Mouse (Mus musculus) MEL (cell line): ENCODE data around the gene Col4a1. TPM values are rescaled to one million over a fixed set of nuclear protein-coding genes. Genes with fewer than 3 reads are reported as not detected.

Source experiments
- DNase-seq: peaks from one replicate; pipeline ENCODE4 v3.0.0; 2011; ENCODE audit warnings: low read depth, low spot score
- H3K27ac ChIP-seq: 2 replicates; pipeline ENCODE4 v1.5.1; 2012; ENCODE audit warnings: low read depth, mild to moderate bottlenecking, control low read depth, low read length, moderate library complexity; ENCODE audit not compliant: control insufficient read depth
- H3K27me3 ChIP-seq, 2 experiments: fragments of 150-350 bp in 1 of 2; sonication (generic) in 1 of 2; 2 replicates each; pipeline ENCODE4 v1.6.1; 2012; ENCODE audit warnings: low read length in 2 of 2, mild to moderate bottlenecking in 2 of 2, improper control_type of control experiment in 1 of 2, moderate library complexity in 1 of 2; ENCODE audit not compliant: insufficient read depth in 2 of 2, control insufficient read depth in 1 of 2
- H3K36me3 ChIP-seq, 2 experiments: 2 replicates each; pipeline ENCODE4 v1.6.1; 2012 to 2014; ENCODE audit warnings: low read length in 2 of 2, improper control_type of control experiment in 1 of 2, inconsistent platforms in 1 of 2, mild to moderate bottlenecking in 1 of 2; ENCODE audit not compliant: insufficient read depth in 2 of 2, control insufficient read depth in 1 of 2
- H3K4me1 ChIP-seq, 2 experiments: fragments of 150-350 bp in 1 of 2; sonication (generic) in 1 of 2; 2 replicates each; pipeline ENCODE4 v1.6.1; 2012; ENCODE audit warnings: low read length in 2 of 2, improper control_type of control experiment in 1 of 2, mild to moderate bottlenecking in 1 of 2; ENCODE audit not compliant: insufficient read depth in 2 of 2, control insufficient read depth in 1 of 2
- H3K4me3 ChIP-seq, 2 experiments: fragments of 150-350 bp in 1 of 2; sonication (generic) in 1 of 2; 2 replicates each; pipeline ENCODE4 v1.5.1; 2012; ENCODE audit warnings: low read depth in 2 of 2, low read length in 2 of 2, mild to moderate bottlenecking in 2 of 2, moderate library complexity in 2 of 2, control low read depth in 1 of 2, improper control_type of control experiment in 1 of 2; ENCODE audit not compliant: control insufficient read depth in 1 of 2, insufficient read depth in 1 of 2
- H3K79me2 ChIP-seq: 2 replicates; pipeline ENCODE4 v1.6.1; 2012; ENCODE audit warnings: mild to moderate bottlenecking, low read length, moderate library complexity; ENCODE audit not compliant: control insufficient read depth, poor library complexity, insufficient read depth
- H3K9ac ChIP-seq: 2 replicates; pipeline ENCODE4 v1.6.1; 2012; ENCODE audit warnings: low read depth, mild to moderate bottlenecking, control low read depth, low read length, moderate library complexity; ENCODE audit not compliant: control insufficient read depth, poor library complexity, severe bottlenecking
- H3K9me3 ChIP-seq: fragments of 150-350 bp; sonication (generic); replicated peaks from 2 replicates; pipeline ENCODE4 v1.6.1; 2012; ENCODE audit warnings: mild to moderate bottlenecking, low read length, improper control_type of control experiment, moderate library complexity; ENCODE audit not compliant: insufficient read depth
- BHLHE40 ChIP-seq: IDR thresholded peaks from 2 replicates; pipeline ENCODE4 v1.6.1; 2012; ENCODE audit warnings: low read depth, mild to moderate bottlenecking, inconsistent platforms, low read length, improper control_type of control experiment, borderline replicate concordance
- E2F4 ChIP-seq: IDR thresholded peaks from 2 replicates; pipeline ENCODE4 v1.6.1; 2011; ENCODE audit warnings: low read depth, low read length, improper control_type of control experiment, borderline replicate concordance
- GABPA ChIP-seq: IDR thresholded peaks from 2 replicates; pipeline ENCODE4 v1.6.1; 2012; ENCODE audit warnings: low read depth, mild to moderate bottlenecking, inconsistent platforms, low read length, improper control_type of control experiment, moderate library complexity
- MAZ ChIP-seq: IDR thresholded peaks from 2 replicates; pipeline ENCODE4 v1.6.1; 2012; ENCODE audit warnings: low read depth, mild to moderate bottlenecking, inconsistent platforms, low read length, improper control_type of control experiment
- MEF2A ChIP-seq: IDR thresholded peaks from 2 replicates; pipeline ENCODE4 v1.6.1; 2014; ENCODE audit warnings: low read depth, mild to moderate bottlenecking, inconsistent platforms, low read length, improper control_type of control experiment; ENCODE audit not compliant: poor library complexity, insufficient replicate concordance, severe bottlenecking; ENCODE audit errors: extremely low read depth
- MYB ChIP-seq: IDR thresholded peaks from 2 replicates; pipeline ENCODE4 v1.6.1; 2011; ENCODE audit warnings: mild to moderate bottlenecking, low read depth, low read length, improper control_type of control experiment
- NELFE ChIP-seq: IDR thresholded peaks from 2 replicates; pipeline ENCODE4 v1.6.1; 2011; ENCODE audit warnings: low read depth, low read length, improper control_type of control experiment
- NRF1 ChIP-seq: IDR thresholded peaks from 2 replicates; pipeline ENCODE4 v1.6.1; 2014; ENCODE audit warnings: low read depth, mild to moderate bottlenecking, inconsistent platforms, low read length, improper control_type of control experiment, moderate library complexity; ENCODE audit not compliant: poor library complexity, insufficient read depth, severe bottlenecking
- POLR2A ChIP-seq, 2 experiments: IDR thresholded peaks; 2 replicates each; pipeline ENCODE4 v1.6.1; 2011 to 2012; ENCODE audit warnings: low read length in 2 of 2, mild to moderate bottlenecking in 2 of 2, control low read depth in 1 of 2, improper control_type of control experiment in 1 of 2, low read depth in 1 of 2, moderate library complexity in 1 of 2; ENCODE audit not compliant: control insufficient read depth in 1 of 2, insufficient read depth in 1 of 2, poor library complexity in 1 of 2
- POLR2AphosphoS2 ChIP-seq: IDR thresholded peaks from 2 replicates; pipeline ENCODE4 v1.6.1; 2011; ENCODE audit warnings: low read length, improper control_type of control experiment
- RAD21 ChIP-seq: IDR thresholded peaks from 2 replicates; pipeline ENCODE4 v1.6.1; 2011; ENCODE audit warnings: mild to moderate bottlenecking, low read depth, low read length, improper control_type of control experiment
- SIN3A ChIP-seq: IDR thresholded peaks from 2 replicates; pipeline ENCODE4 v1.6.1; 2012; ENCODE audit warnings: low read length, improper control_type of control experiment, inconsistent platforms
- SMC3 ChIP-seq: IDR thresholded peaks from 2 replicates; pipeline ENCODE4 v1.6.1; 2011; ENCODE audit warnings: low read depth, low read length, improper control_type of control experiment
- TAL1 ChIP-seq: IDR thresholded peaks from 2 replicates; pipeline ENCODE4 v1.6.1; 2012; ENCODE audit warnings: mild to moderate bottlenecking, inconsistent platforms, low read length, moderate library complexity, mixed read lengths
- TBP ChIP-seq: IDR thresholded peaks from 2 replicates; pipeline ENCODE4 v1.8.0; 2011; ENCODE audit warnings: low read depth, low read length, improper control_type of control experiment
- UBTF ChIP-seq: IDR thresholded peaks from 2 replicates; pipeline ENCODE4 v1.6.1; 2012; ENCODE audit warnings: low read depth, mild to moderate bottlenecking, inconsistent platforms, low read length, improper control_type of control experiment, moderate library complexity, borderline replicate concordance; ENCODE audit not compliant: insufficient read depth
- USF2 ChIP-seq, 2 experiments: IDR thresholded peaks; 2 replicates each; pipeline ENCODE4 v1.6.1; 2011 to 2012; ENCODE audit warnings: improper control_type of control experiment in 2 of 2, low read length in 2 of 2, borderline replicate concordance in 1 of 2, inconsistent platforms in 1 of 2, low read depth in 1 of 2, mild to moderate bottlenecking in 1 of 2; ENCODE audit not compliant: insufficient read depth in 1 of 2
- ZKSCAN1 ChIP-seq: IDR thresholded peaks from 2 replicates; pipeline ENCODE4 v1.6.1; 2012; ENCODE audit warnings: low read depth, mild to moderate bottlenecking, inconsistent platforms, low read length, improper control_type of control experiment, moderate library complexity
- ZMIZ1 ChIP-seq: IDR thresholded peaks from 2 replicates; pipeline ENCODE4 v1.6.1; 2012; ENCODE audit warnings: low read depth, mild to moderate bottlenecking, inconsistent platforms, low read length, improper control_type of control experiment, moderate library complexity
- ZNF384 ChIP-seq: IDR thresholded peaks from 2 replicates; pipeline ENCODE4 v1.6.1; 2012; ENCODE audit warnings: low read depth, mild to moderate bottlenecking, inconsistent platforms, low read length, improper control_type of control experiment
- polyA plus RNA-seq, 2 experiments: library from polyadenylated mRNA; stranded (reverse) in 1 of 2; unstranded in 1 of 2; fragments of >175 nt in 1 of 2; fragments of >200 nt in 1 of 2; gene quantifications; 2 replicates each; pipeline versions ENCODE4 v1.2.1 to v1.2.4; 2012; ENCODE audit warnings: low replicate concordance in 2 of 2, low read depth in 1 of 2; ENCODE audit not compliant: insufficient read length in 2 of 2, insufficient read depth in 1 of 2, missing spikeins in 1 of 2
- total RNA-seq: library from RNA; depleted of rRNA; stranded (reverse); fragments of 300-350 nt; gene quantifications from 2 replicates; pipeline ENCODE4 v1.2.3, GENCODE M21; 2012

Col4a1 gene
- total and polyA plus RNA-seq, 3 experiments = 0.31 TPM; not detected in 2

DNA sequence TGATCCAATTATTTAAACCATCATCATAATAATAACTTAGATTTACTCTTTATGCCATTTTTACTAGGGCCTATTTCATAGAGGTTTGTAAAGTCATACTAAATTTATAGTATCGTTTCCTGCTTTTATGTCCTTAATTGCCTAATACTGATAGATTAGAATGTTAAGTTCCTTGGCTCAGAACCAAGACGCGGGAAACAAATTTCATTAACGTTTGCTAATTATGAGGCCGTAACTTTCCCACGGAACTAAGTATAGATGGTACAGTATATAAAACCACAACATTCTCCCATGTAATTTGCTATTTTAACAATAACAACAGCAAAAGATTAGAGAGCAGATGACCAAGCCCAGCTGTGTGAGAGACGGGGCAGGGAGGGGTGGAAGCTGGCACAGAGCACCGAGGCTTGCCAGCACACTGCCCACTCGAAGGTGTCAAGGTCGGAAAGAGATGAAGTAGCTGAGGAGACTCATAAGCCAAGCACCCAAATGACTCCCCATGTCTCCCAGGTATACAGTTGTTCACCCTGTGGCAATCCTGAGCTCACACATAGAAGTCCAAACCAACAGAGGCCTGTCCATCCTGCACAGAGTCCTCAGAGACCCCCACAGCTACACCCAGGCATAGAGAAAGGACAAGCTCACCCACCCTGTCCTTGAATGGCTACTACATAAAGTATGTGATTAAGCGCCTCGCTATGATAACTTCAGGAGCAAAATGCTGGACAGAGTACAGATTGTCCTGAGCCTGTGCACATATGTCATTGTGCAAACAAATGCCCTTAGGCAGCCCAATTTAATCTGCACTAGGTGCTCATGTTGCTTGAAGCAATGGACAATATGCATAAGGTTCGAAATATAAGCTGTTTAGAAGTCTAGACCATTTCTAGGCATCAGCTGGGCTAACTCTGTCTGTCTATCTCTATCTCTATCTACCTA, 55.3 kb downstream of the Col4a1 start:
- Histone ChIP-seq H3K9me3 (no peaks in the 10 kb centered on the region), H3K36me3 (no peaks in the 10 kb centered on the region), H3K4me3 (no peak overlapping the region), H3K27ac (no peak overlapping the region), H3K4me1 (no peaks in the 10 kb centered on the region), H3K27me3 (no peaks in the 10 kb centered on the region), H3K9ac (no peak overlapping the region), H3K79me2 (no peaks in the 10 kb centered on the region)
- no peak for DNase-seq
- no peak for TF ChIP-seq POLR2A (IDR thresholded peaks at IDR 0.05; ENCODE audit: control insufficient read depth in 1 of 2, insufficient read depth in 1 of 2, low read depth in 1 of 2, low read length in 2 of 2, poor library complexity in 1 of 2)
- TF ChIP-seq NELFE = no peak
- no peak for TF ChIP-seq UBTF
- TF ChIP-seq NRF1 = no peak
- TF ChIP-seq ZNF384 = no peak
- no peak for TF ChIP-seq ZMIZ1
- TF ChIP-seq TAL1 = no peak
- TF ChIP-seq E2F4 = no peak
- TF ChIP-seq POLR2AphosphoS2 = no peak
- TF ChIP-seq GABPA = no peak
- TF ChIP-seq TBP = no peak
- no peak for TF ChIP-seq SIN3A
- TF ChIP-seq SMC3 = no peak
- no peak for TF ChIP-seq MAZ
- TF ChIP-seq BHLHE40 = no peak

DNA sequence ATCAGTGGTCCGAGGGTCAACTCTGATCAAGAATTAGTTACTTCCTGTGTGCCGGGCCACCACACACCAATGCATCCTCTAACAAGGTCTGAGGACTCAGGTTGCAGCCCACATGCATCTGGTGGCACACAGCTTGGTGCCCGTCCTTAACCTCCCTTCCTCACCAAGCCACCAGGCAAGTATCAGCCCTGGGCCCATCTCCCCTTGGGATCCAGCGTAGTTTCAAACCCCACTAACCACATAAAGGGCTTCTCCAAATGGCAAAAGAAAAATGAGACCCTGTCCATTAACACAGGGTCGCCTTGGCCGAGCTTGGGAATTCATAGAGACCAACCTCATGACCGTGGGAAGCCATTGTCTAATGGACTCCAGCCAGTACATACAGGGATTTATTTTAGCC, 56.2 kb downstream of the Col4a1 start:
- no peaks in the 10 kb centered on the region for H3K9me3 ChIP-seq
- no peaks in the 10 kb centered on the region for H3K4me1 ChIP-seq
- H3K79me2 ChIP-seq = no peaks in the 10 kb centered on the region
- H3K27ac ChIP-seq = no peak overlapping the region
- H3K9ac ChIP-seq = no peak overlapping the region
- no peak for DNase-seq
- H3K27me3 ChIP-seq = no peaks in the 10 kb centered on the region
- no peaks in the 10 kb centered on the region for H3K36me3 ChIP-seq
- TF ChIP-seq NELFE (no peak), MAZ (no peak), USF2 (IDR thresholded peaks at IDR 0.05; ENCODE audit: borderline replicate concordance in 1 of 2, insufficient read depth in 1 of 2, low read depth in 1 of 2, low read length in 2 of 2) (no peak), SMC3 (no peak), ZKSCAN1 (no peak), TBP (no peak), RAD21 (no peak), TAL1 (no peak), MYB (no peak), MEF2A (no peak)
- H3K4me3 ChIP-seq = no peak overlapping the region
